Mouse (Mus musculus) limb, embryonic 11.5 days (tissue): Measurements from ENCODE around the gene Ube2o. TPM values are rescaled to one million over a fixed set of nuclear protein-coding genes. Genes with fewer than 3 reads are reported as not detected.

Source experiments
- ATAC-seq: fragments of 200-750 bp; cut with Nextera tagmentation; 2 replicates; pipeline ENCODE4 v1.8.0; 2017; ENCODE audit warnings: low read depth; ENCODE audit not compliant: insufficient number of reproducible peaks, low FRiP score, low TSS enrichment
- DNase-seq: peaks from one replicate; pipeline ENCODE4 v3.0.0-alpha.2; 2015; ENCODE audit warnings: low spot score
- H3K27ac ChIP-seq: fragments of 300-500 bp; sonication (generic); replicated peaks from 2 replicates; pipeline ENCODE4 v1.5.1; 2014; ENCODE audit warnings: low read depth, mild to moderate bottlenecking, low read length
- H3K27me3 ChIP-seq: fragments of 300-500 bp; sonication (generic); 2 replicates; pipeline ENCODE4 v1.6.1; 2014; ENCODE audit warnings: mild to moderate bottlenecking, low read length, mixed read lengths; ENCODE audit not compliant: control insufficient read depth, insufficient read depth
- H3K36me3 ChIP-seq: fragments of 300-500 bp; sonication (generic); 2 replicates; pipeline ENCODE4 v1.6.1; 2014; ENCODE audit warnings: mild to moderate bottlenecking, low read length, moderate library complexity, mixed read lengths; ENCODE audit not compliant: control insufficient read depth, insufficient read depth
- H3K4me1 ChIP-seq: fragments of 300-500 bp; sonication (generic); 2 replicates; pipeline ENCODE4 v1.6.1; 2014; ENCODE audit warnings: low read length, mixed read lengths; ENCODE audit not compliant: control insufficient read depth, insufficient read depth
- H3K4me2 ChIP-seq: fragments of 300-500 bp; sonication (generic); 2 replicates; pipeline ENCODE4 v1.6.1; 2014; ENCODE audit warnings: low read depth, mild to moderate bottlenecking, moderate library complexity; ENCODE audit not compliant: severe bottlenecking
- H3K4me3 ChIP-seq: fragments of 300-500 bp; sonication (generic); 2 replicates; pipeline ENCODE4 v1.5.1; 2014; ENCODE audit warnings: low read depth, low read length
- H3K9ac ChIP-seq: fragments of 300-500 bp; sonication (generic); 2 replicates; pipeline ENCODE4 v1.6.1; 2014; ENCODE audit warnings: mild to moderate bottlenecking, low read length
- H3K9me3 ChIP-seq: fragments of 300-500 bp; sonication (generic); 2 replicates; pipeline ENCODE4 v1.6.1; 2016; ENCODE audit warnings: low read length; ENCODE audit not compliant: control insufficient read depth
- WGBS: fragments of 180-500 bp; shearing (Covaris S2); extraction: QIAGEN DNeasy Blood & Tissue Kit; methylation state at CpG from one replicate; pipeline ENCODE4 v1.1.7; 2014; 5-methylcytosine and 5-hydroxymethylcytosine counted together
- polyA plus RNA-seq: library from polyadenylated mRNA; unstranded; fragments of >200 nt; fragmentation: Nextera tagmentation; extraction: Ambion mirVana; gene quantifications from 2 replicates; pipeline ENCODE4 v1.2.1, GENCODE M21; 2014

Ube2o gene
- polyA plus RNA-seq, 1 experiment from 2014 or later = 19.4 TPM

DNA sequence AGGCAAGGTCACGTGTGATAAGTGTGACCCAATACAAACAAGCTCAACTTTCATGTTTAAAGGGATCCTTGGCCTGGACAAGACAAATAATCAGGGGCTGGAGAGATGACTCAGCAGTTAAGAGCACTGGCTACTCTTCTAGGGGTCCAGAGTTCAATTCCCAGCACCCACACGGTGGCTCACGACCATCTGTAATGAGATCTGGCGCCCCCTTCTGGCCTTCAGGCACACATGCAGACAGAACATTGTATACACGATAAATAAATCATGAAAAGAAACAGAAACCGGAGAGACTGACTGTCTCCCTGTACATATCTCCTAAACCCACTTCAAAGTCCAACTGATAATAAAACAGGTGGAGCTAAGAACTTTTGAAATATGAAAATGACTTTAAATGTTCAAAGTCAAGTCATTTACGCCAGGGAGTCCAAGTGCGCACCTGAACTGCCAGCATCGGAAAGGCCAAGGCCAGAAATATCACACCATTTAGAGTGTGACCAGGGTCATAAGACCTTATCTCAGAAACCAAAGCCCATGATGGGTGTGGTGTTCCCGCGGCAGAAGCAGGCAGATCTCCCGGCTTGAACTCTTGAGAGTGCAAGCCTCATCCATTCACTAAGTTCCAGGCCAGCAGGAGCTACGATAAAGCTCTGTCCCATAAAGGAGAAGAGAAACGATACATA lies 92.4 kb downstream of the Ube2o start:
- peak overlapping the region; percentile 96 for H3K9ac ChIP-seq
- no peak for DNase-seq
- H3K27ac ChIP-seq = no peak overlapping the region
- 77% methylated on average over 14 of the region's 14 CpGs for WGBS
- H3K36me3 ChIP-seq = peaks cover 10% of the 10 kb centered on the region; the same call in 1 of the 2 replicates
- ATAC-seq = no peak
- no peaks in the 10 kb centered on the region for H3K9me3 ChIP-seq
- peak overlapping the region; percentile 100 for H3K4me3 ChIP-seq
- no peaks in the 10 kb centered on the region for H3K4me1 ChIP-seq
- H3K27me3 ChIP-seq = no peaks in the 10 kb centered on the region
- H3K4me2 ChIP-seq = peak overlapping the region; percentile 74

DNA sequence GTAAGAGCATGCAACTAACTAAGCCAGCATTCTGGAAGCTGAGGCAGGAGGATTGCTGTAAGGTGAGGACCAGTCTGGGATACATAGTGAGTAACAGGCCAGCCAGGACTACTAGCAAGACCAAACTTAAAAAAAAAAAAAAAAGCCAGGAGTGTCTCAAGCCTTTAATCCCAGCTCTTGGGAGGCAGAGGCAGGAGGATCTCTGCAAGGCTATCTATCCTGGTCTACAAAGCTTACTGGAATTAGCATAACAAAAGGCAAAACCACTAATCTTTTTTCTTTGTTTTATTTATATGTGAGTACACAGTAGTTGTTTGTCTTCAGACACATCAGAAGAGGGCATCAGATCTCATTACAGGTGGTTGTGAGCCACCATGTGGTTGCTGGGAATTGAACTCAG lies 93.0 kb downstream of the Ube2o start:
- peaks cover 14% of the 10 kb centered on the region; the same call in 1 of the 2 replicates for H3K36me3 ChIP-seq

More for the DNA sequence above, 93.0 kb downstream of the Ube2o start:
- Histone ChIP-seq H3K9ac (no peak overlapping the region), H3K4me1 (no peaks in the 10 kb centered on the region), H3K4me3 (no peak overlapping the region), H3K9me3 (no peaks in the 10 kb centered on the region), H3K4me2 (no peak overlapping the region), H3K27ac (no peak overlapping the region), H3K27me3 (no peaks in the 10 kb centered on the region)
- DNase-seq (no peak), ATAC-seq (no peak)

Other genes starting within 250 kb of the Ube2o start
- gene Foxj1, start 246.0 kb downstream of the Ube2o start, polyA plus RNA-seq = 0.09 and 0.20 TPM in 2 replicates
- gene Rnf157, start 168.4 kb downstream of the Ube2o start, polyA plus RNA-seq = 20.8 and 23.2 TPM in 2 replicates
- gene Ubald2, start 147.4 kb downstream of the Ube2o start, polyA plus RNA-seq = 82.3 and 85.4 TPM in 2 replicates
- 0.20 and 0.37 TPM in 2 replicates for gene Qrich2, start 115.2 kb downstream of the Ube2o start, polyA plus RNA-seq
- gene Prpsap1, start 87.2 kb downstream of the Ube2o start, polyA plus RNA-seq = 183 and 193 TPM in 2 replicates
- 1.3 and 1.9 TPM in 2 replicates for gene Sphk1, start 50.5 kb downstream of the Ube2o start, polyA plus RNA-seq
- 0.28 TPM in 1 of 2 replicates, not detected in the other for gene Aanat, start 5.0 kb upstream of the Ube2o start, polyA plus RNA-seq
- gene Rhbdf2, start 45.6 kb upstream of the Ube2o start, polyA plus RNA-seq = 3.1 and 3.9 TPM in 2 replicates
- gene Prcd, start 72.1 kb upstream of the Ube2o start, polyA plus RNA-seq = 0.95 and 0.97 TPM in 2 replicates
- gene Cygb, start 72.9 kb upstream of the Ube2o start, polyA plus RNA-seq = 2.3 and 2.8 TPM in 2 replicates
- not detected in 2 replicates for gene St6galnac1, start 194.1 kb upstream of the Ube2o start, polyA plus RNA-seq
- 12.4 and 14.2 TPM in 2 replicates for gene Mxra7, start 246.6 kb upstream of the Ube2o start, polyA plus RNA-seq